Mouse (Mus musculus) right cerebral cortex, adult 2 months (tissue): ENCODE data around the gene Onecut1.

Experiments
- DNase-seq, 2 experiments: peaks; one replicate each; pipeline ENCODE4 v3.0.0; 2021 to 2022; ENCODE audit warnings: low spot score in 2 of 2

The Onecut1 gene

DNA sequence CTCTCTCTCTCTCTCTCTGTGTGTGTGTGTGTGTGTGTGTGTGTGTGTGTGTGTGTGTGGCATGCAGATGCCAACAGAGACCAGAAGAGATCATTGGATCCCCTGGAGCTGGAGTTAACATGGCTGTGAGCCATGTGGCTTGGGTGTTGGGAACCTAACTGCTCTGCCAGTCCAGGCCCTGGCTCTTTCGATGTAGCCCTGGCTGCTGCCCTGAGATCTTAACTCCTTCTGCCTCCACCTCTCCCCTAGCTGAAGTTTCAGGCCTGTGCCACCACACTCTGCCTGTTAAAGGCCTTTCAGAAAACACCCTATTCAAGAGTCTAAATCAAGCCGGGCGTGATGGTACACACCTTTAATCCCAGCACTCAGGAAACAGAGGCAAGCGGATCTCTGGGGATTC is 49.7 kb downstream of the Onecut1 start:
- DNase-seq = no peak

GRCm38 (mm10) chr9:74911919-74912318 is 50.2 kb downstream of the Onecut1 start:
- no peak for DNase-seq

DNA sequence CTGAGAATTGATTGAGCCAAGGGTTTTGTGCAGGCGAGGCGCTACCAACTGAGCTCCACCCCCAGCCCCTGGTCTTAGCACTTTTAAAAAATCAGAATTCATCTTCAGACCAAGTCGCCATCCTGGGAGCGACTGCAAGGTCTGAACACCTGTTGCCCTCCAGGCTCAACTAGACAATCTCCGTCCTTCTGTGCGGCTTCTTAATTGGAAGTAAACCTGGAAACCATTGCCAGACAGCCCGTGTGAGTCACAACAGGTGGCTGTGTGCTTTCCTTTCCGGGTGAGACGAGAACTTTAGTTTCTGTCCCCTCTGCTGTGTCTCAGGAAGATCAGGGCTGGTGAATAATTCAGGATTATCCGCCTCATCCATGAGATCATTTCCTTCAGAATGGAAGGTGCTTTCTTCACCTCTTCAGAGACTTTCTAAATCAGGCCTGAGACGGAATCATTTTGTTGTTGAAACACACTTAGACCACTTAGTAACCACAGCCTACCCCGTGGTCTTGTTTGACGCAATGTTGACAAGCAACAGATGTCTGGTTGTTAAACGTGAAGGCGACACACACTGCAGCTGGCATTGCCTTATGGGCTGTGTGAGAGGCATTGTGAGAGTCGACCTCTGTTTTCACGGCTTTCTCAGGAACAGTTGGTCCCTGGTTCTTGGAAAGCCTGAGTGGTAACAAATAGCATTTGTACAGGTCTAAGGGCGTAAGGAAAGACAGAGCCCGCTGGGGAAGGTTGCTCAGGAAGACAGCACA is 51.1 kb downstream of the Onecut1 start:
- DNase-seq = no peak

GRCm38 (mm10) chr9:74915611-74916010 is 53.9 kb downstream of the Onecut1 start:
- DNase-seq = no peak

DNA sequence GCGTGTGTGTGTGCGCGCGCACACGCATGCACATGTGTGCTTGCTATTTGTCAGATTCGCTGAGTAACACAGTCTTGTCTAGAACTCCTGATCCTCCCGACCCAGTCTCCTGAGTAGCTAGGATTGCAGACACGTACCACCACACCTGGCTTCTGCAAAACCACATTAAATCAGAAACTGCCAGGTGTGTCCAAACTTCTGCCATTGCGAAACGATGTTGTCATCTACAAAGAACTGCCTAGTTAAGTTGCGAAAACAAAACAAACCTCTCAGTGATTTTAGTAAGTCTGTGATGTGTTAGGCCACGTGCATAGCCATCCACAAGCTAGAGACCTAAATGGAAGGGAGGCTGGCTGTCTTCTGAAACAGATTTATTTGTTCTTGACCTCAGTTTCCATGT is 58.7 kb downstream of the Onecut1 start:
- DNase-seq = no peak

GRCm38 (mm10) chr9:74921422-74921821 is 59.7 kb downstream of the Onecut1 start:
- DNase-seq = no peak

DNA sequence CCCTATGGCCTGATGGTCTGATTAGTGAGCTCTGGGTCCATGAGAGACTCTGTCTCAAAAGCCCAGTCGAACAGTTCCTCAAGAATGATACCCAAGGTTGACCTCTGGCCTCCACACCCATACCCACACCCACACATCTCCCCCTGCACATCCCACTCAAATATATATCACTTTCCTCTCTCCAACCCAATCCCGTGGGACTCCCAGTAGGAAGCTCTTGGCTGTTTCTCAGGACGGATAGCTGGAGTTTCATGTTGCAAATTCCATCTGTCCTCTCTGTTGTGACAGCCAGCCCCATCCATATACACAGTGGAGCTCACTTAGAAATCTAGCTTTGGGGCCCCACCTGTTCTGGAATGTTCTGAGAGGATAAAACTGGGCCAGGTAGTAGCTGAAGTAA is 61.2 kb downstream of the Onecut1 start:
- no peak for DNase-seq

DNA sequence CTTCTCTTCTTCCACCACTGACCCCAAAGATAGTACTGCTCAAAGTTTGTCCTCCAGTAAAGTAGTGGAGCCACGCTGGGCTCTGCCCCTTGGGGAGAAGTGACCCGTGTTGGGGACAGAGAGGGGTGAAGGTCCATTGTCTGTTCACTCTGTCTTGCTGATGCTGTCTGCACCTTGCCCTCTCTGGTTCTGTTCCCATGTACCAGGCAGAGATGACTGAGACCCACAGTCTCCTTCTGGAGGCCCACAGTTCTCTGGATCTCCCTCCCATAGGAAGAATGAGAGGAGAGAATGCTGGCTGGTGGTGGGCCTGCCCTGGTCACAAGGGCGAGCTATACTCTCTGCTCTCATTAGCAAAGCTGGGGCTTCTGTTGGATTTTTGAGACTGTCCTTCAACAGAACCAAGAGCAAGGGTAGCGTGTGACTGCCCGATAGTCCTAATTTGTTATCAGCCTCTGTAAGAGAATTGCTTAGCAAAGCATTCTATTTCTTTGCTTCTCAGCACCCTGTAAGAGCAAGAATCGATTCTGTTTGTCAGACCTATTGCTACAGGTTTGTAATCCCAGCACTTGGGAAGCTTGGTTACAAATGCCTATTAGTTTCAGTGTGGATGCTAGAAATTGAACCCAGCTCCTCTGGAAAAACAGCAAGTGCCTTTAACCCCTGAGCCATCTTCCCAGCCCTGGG is 61.7 kb downstream of the Onecut1 start:
- no peak for DNase-seq

DNA sequence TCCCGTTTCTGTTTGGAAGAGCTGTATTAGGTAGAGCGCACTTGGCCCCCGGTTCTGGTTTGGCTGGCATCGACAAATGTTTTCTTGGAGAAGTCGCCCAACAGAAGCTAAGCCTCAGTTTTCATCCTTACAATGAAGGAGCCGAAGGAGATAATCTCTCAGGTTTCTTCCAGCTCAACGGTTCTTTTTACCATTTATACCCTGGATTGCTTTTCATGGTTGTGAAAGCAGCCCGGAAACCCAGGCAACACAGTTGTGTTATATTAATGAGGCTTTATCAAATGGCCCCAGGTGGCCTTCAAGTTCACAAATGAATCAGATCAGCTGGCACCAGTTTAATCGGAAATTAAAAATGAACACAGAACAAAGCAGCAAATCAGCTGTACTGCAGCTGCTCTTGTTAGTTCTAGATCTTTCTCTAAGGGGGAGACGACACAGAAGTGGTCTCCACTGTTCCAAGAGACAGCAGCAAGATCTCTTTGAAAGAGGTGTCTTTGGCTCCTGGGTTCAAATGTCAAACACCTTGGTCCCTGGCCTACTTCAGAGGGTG is 63.6 kb downstream of the Onecut1 start:
- DNase-seq = no peak

GRCm38 (mm10) chr9:74929981-74930423 is 68.3 kb downstream of the Onecut1 start:
- DNase-seq = no peak

DNA sequence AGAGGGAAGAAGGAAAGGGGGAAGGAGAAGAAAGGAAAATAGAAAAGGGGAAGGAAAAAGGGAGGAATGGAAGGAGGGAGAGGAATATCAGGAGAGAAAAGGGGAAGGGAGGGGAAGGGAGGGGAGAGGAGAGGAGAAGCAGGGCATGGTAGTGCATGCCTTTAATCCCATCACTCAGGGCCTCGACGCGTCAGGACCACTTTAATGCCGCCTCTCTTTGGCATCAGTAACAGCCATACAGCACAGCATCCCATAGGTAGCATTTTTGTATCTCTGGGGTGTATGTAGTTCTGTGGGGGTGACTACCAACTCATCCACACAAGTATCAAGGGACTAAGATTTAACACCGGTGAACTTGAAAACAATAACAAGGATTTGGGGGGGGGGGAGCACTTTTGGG is 68.9 kb downstream of the Onecut1 start:
- no peak for DNase-seq

DNA sequence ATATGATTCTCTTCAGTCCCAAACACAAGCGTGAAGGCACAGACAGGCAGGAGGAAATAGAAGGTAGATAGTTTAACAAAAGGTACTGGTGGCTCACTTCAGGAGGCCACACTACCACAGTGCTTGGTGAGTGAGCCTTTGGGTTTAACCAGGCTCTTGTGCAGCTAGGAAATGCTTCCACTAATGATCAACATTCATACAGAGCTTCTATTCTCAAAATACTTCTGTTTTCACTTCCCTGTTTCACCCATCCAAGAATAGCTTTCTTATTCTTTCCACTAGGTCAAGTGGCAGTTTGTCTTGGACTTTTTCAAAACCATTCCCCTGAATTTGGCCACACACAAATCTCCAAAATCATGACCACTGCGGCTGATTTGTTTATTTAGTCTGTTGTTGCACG is 73.6 kb downstream of the Onecut1 start:
- no peak for DNase-seq

DNA sequence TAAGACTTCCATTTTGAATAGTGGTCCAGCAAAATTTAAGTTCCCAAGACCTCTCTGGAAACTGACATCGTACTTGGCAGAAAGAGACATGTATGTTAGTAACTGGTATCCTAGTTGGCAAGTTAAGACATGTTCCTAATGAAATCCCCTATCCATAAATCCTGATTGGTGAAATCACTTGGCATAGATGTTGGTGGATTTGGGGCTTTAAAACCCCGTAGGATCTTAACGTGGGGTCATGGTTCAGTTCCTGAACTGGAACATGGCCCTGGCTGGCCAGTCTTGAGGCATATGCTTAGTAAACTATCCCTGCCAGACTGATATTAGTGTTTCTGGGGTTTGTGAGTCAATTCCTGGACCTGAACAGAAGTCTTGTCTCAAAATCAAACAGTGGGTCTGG is 76.0 kb downstream of the Onecut1 start:
- DNase-seq = no peak

GRCm38 (mm10) chr9:74938670-74939534 is 77.2 kb downstream of the Onecut1 start:
- no peak for DNase-seq
